Mouse (Mus musculus) neural tube, embryonic 14.5 days (tissue): ENCODE measurements around the gene Syk. TPM values are rescaled to one million over a fixed set of nuclear protein-coding genes. Genes with fewer than 3 reads are reported as not detected.

Source experiments
- ATAC-seq: fragments of 200-750 bp; cut with Nextera tagmentation; 2 replicates; pipeline ENCODE4 v1.8.0; 2017; ENCODE audit warnings: low read depth, mild to moderate bottlenecking, moderate TSS enrichment, moderate library complexity
- H3K27ac ChIP-seq: fragments of 300-500 bp; sonication (generic); 2 replicates; pipeline ENCODE4 v1.5.1; 2014; ENCODE audit warnings: low read depth, mild to moderate bottlenecking, control low read depth, low read length, moderate library complexity, mixed read lengths
- H3K27me3 ChIP-seq: fragments of 300-500 bp; sonication (generic); 2 replicates; pipeline ENCODE4 v1.6.1; 2014; ENCODE audit warnings: low read length; ENCODE audit not compliant: control insufficient read depth, insufficient read depth
- H3K36me3 ChIP-seq: fragments of 300-500 bp; sonication (generic); 2 replicates; pipeline ENCODE4 v1.6.1; 2014; ENCODE audit warnings: low read length, mixed read lengths; ENCODE audit not compliant: control insufficient read depth, insufficient read depth
- H3K4me1 ChIP-seq: fragments of 300-500 bp; sonication (generic); 2 replicates; pipeline ENCODE4 v1.6.1; 2014; ENCODE audit warnings: low read length; ENCODE audit not compliant: control insufficient read depth, insufficient read depth
- H3K4me2 ChIP-seq: fragments of 300-500 bp; sonication (generic); 2 replicates; pipeline ENCODE4 v1.6.1; 2014; ENCODE audit warnings: mild to moderate bottlenecking, low read depth, low read length, control low read depth
- H3K4me3 ChIP-seq: fragments of 300-500 bp; sonication (generic); 2 replicates; pipeline ENCODE4 v1.5.1; 2014; ENCODE audit warnings: low read depth, low read length, control low read depth, mixed read lengths
- H3K9ac ChIP-seq: fragments of 300-500 bp; sonication (generic); replicated peaks from 2 replicates; pipeline ENCODE4 v1.6.1; 2014; ENCODE audit warnings: low read depth, mild to moderate bottlenecking, control low read depth, low read length, mixed read lengths
- H3K9me3 ChIP-seq: fragments of 300-500 bp; sonication (generic); 2 replicates; pipeline ENCODE4 v1.6.1; 2016; ENCODE audit warnings: low read length; ENCODE audit not compliant: control insufficient read depth
- WGBS: fragments of 180-500 bp; shearing (Covaris S2); extraction: QIAGEN DNeasy Blood & Tissue Kit; methylation state at CpG from one replicate; pipeline ENCODE4 v1.1.7; 2014; 5-methylcytosine and 5-hydroxymethylcytosine counted together
- polyA plus RNA-seq: library from polyadenylated mRNA; unstranded; fragments of >200 nt; fragmentation: Nextera tagmentation; extraction: Ambion mirVana; gene quantifications from 2 replicates; pipeline ENCODE4 v1.2.1, GENCODE M21; 2014

The Syk gene
- polyA plus RNA-seq, 1 experiment from 2014 or later, result 1.2 TPM

GRCm38 (mm10) chr13:52584654-52585455 is 1.9 kb downstream of the Syk start:
- Histone ChIP-seq H3K4me3 (no peak overlapping the region), H3K4me1 (no peaks in the 10 kb centered on the region), H3K27ac (no peak overlapping the region), H3K9me3 (no peaks in the 10 kb centered on the region), H3K9ac (no peak overlapping the region), H3K36me3 (no peaks in the 10 kb centered on the region), H3K27me3 (peaks cover 10% of the 10 kb centered on the region; the same call in 1 of the 2 replicates), H3K4me2 (no peak overlapping the region)
- ATAC-seq, result no peak
- 69% methylated on average over 17 of the region's 17 CpGs for WGBS

GRCm38 (mm10) chr13:52587761-52588160 is 4.8 kb downstream of the Syk start:
- WGBS, result 95% methylated on average over 4 of the region's 4 CpGs
- no peak for ATAC-seq
- no peak overlapping the region for H3K4me3 ChIP-seq
- H3K36me3 ChIP-seq, result no peaks in the 10 kb centered on the region
- no peaks in the 10 kb centered on the region for H3K4me1 ChIP-seq
- H3K9me3 ChIP-seq, result no peaks in the 10 kb centered on the region
- H3K27me3 ChIP-seq, result peaks cover 7% of the 10 kb centered on the region; the same call in 1 of the 2 replicates
- no peak overlapping the region for H3K9ac ChIP-seq
- no peak overlapping the region for H3K4me2 ChIP-seq
- H3K27ac ChIP-seq, result no peak overlapping the region

GRCm38 (mm10) chr13:52589043-52589442 is 6.1 kb downstream of the Syk start:
- Histone ChIP-seq H3K9ac (no peak overlapping the region), H3K9me3 (no peaks in the 10 kb centered on the region), H3K36me3 (no peaks in the 10 kb centered on the region), H3K4me1 (no peaks in the 10 kb centered on the region), H3K4me2 (no peak overlapping the region), H3K27ac (no peak overlapping the region), H3K27me3 (no peaks in the 10 kb centered on the region), H3K4me3 (no peak overlapping the region)
- 88% methylated on average over 4 of the region's 4 CpGs for WGBS
- no peak for ATAC-seq

GRCm38 (mm10) chr13:52591831-52592230 is 8.9 kb downstream of the Syk start:
- H3K4me2 ChIP-seq, result no peak overlapping the region
- no peak for ATAC-seq
- no peaks in the 10 kb centered on the region for H3K36me3 ChIP-seq
- no peak overlapping the region for H3K4me3 ChIP-seq
- no peaks in the 10 kb centered on the region for H3K9me3 ChIP-seq
- H3K4me1 ChIP-seq, result no peaks in the 10 kb centered on the region
- 92% methylated on average over 4 of the region's 4 CpGs for WGBS
- H3K27me3 ChIP-seq, result no peaks in the 10 kb centered on the region
- H3K27ac ChIP-seq, result no peak overlapping the region
- no peak overlapping the region for H3K9ac ChIP-seq

- Histone ChIP-seq H3K27me3 (no peaks in the 10 kb centered on the region), H3K36me3 (no peaks in the 10 kb centered on the region), H3K27ac (no peak overlapping the region), H3K9ac (no peak overlapping the region), H3K4me3 (no peak overlapping the region), H3K4me1 (no peaks in the 10 kb centered on the region), H3K9me3 (no peaks in the 10 kb centered on the region), H3K4me2 (no peak overlapping the region)
- WGBS, result 76% methylated on average over 5 of the region's 5 CpGs
- ATAC-seq, result no peak
These were observed 13.7 kb downstream of the Syk start for GRCm38 (mm10) chr13:52596692-52597091.

- Histone ChIP-seq H3K9ac (no peak overlapping the region), H3K4me2 (no peak overlapping the region), H3K27me3 (no peaks in the 10 kb centered on the region), H3K36me3 (no peaks in the 10 kb centered on the region), H3K4me1 (no peaks in the 10 kb centered on the region), H3K27ac (no peak overlapping the region), H3K9me3 (no peaks in the 10 kb centered on the region), H3K4me3 (no peak overlapping the region)
- WGBS, result 69% methylated on average over 11 of the region's 11 CpGs
- ATAC-seq, result no peak
These were observed 14.2 kb downstream of the Syk start for GRCm38 (mm10) chr13:52597092-52597678.

- no peak for ATAC-seq
- WGBS, result 79% methylated on average over 3 of the region's 3 CpGs
- Histone ChIP-seq H3K27ac (no peak overlapping the region), H3K4me1 (no peaks in the 10 kb centered on the region), H3K9me3 (no peaks in the 10 kb centered on the region), H3K36me3 (no peaks in the 10 kb centered on the region), H3K9ac (no peak overlapping the region), H3K4me3 (no peak overlapping the region), H3K27me3 (no peaks in the 10 kb centered on the region), H3K4me2 (no peak overlapping the region)
These were observed 15.3 kb downstream of the Syk start for GRCm38 (mm10) chr13:52598233-52598632.

GRCm38 (mm10) chr13:52600015-52600643 is 17.2 kb downstream of the Syk start:
- Histone ChIP-seq H3K9ac (no peak overlapping the region), H3K27ac (no peak overlapping the region), H3K36me3 (no peaks in the 10 kb centered on the region), H3K4me2 (no peak overlapping the region), H3K4me1 (no peaks in the 10 kb centered on the region), H3K9me3 (no peaks in the 10 kb centered on the region), H3K4me3 (no peak overlapping the region), H3K27me3 (no peaks in the 10 kb centered on the region)
- 59% methylated on average over 4 of the region's 4 CpGs for WGBS
- ATAC-seq, result no peak

GRCm38 (mm10) chr13:52602752-52603151 is 19.8 kb downstream of the Syk start:
- 59% methylated on average over 4 of the region's 4 CpGs for WGBS
- H3K4me2 ChIP-seq, result no peak overlapping the region
- H3K4me3 ChIP-seq, result no peak overlapping the region
- no peak for ATAC-seq
- no peaks in the 10 kb centered on the region for H3K9me3 ChIP-seq
- no peak overlapping the region for H3K9ac ChIP-seq
- H3K27ac ChIP-seq, result no peak overlapping the region
- no peaks in the 10 kb centered on the region for H3K36me3 ChIP-seq
- no peaks in the 10 kb centered on the region for H3K4me1 ChIP-seq
- no peaks in the 10 kb centered on the region for H3K27me3 ChIP-seq
